Mouse (Mus musculus) neural tube, embryonic 11.5 days (tissue): ENCODE measurements around the gene Gm49776. TPM values are rescaled to one million over a fixed set of nuclear protein-coding genes. Genes with fewer than 3 reads are reported as not detected.
A peak's percentile ranks its signal among the peaks of the same experiment; 100 is the strongest.
"Not testable (repeated sequence)": the region's sequence is repeated elsewhere in the genome, so short reads cannot be mapped to it uniquely, and the experiment has no call there.

Experiments used
- ATAC-seq: fragments of 200-750 bp; cut with Nextera tagmentation; 2 replicates; pipeline ENCODE4 v1.8.0; 2017; ENCODE audit warnings: moderate number of reproducible peaks, mild to moderate bottlenecking, moderate TSS enrichment, moderate library complexity; ENCODE audit not compliant: insufficient read depth, low FRiP score, low TSS enrichment
- DNase-seq: peaks from one replicate; pipeline ENCODE4 v3.0.0-alpha.2; 2015; ENCODE audit warnings: low spot score
- H3K27ac ChIP-seq: fragments of 300-500 bp; sonication (generic); 2 replicates; pipeline ENCODE4 v1.5.1; 2014; ENCODE audit warnings: low read depth, mild to moderate bottlenecking, low read length
- H3K27me3 ChIP-seq: fragments of 300-500 bp; sonication (generic); 2 replicates; pipeline ENCODE4 v1.6.1; 2014; ENCODE audit warnings: mild to moderate bottlenecking, low read length, mixed read lengths; ENCODE audit not compliant: control insufficient read depth, insufficient read depth
- H3K36me3 ChIP-seq: fragments of 300-500 bp; sonication (generic); 2 replicates; pipeline ENCODE4 v1.6.1; 2014; ENCODE audit warnings: mild to moderate bottlenecking, low read length, moderate library complexity, mixed read lengths; ENCODE audit not compliant: control insufficient read depth, insufficient read depth
- H3K4me1 ChIP-seq: fragments of 300-500 bp; sonication (generic); 2 replicates; pipeline ENCODE4 v1.6.1; 2014; ENCODE audit warnings: low read length, mixed read lengths; ENCODE audit not compliant: control insufficient read depth, insufficient read depth
- H3K4me2 ChIP-seq: fragments of 300-500 bp; sonication (generic); 2 replicates; pipeline ENCODE4 v1.6.1; 2014; ENCODE audit warnings: low read depth, mild to moderate bottlenecking, moderate library complexity
- H3K4me3 ChIP-seq: fragments of 300-500 bp; sonication (generic); 2 replicates; pipeline ENCODE4 v1.5.1; 2014; ENCODE audit warnings: low read depth, low read length
- H3K9ac ChIP-seq: fragments of 300-500 bp; sonication (generic); 2 replicates; pipeline ENCODE4 v1.6.1; 2014; ENCODE audit warnings: mild to moderate bottlenecking, low read length
- H3K9me3 ChIP-seq: fragments of 300-500 bp; sonication (generic); 2 replicates; pipeline ENCODE4 v1.6.1; 2016; ENCODE audit warnings: low read length; ENCODE audit not compliant: control insufficient read depth
- WGBS: fragments of 180-500 bp; shearing (Covaris S2); extraction: QIAGEN DNeasy Blood & Tissue Kit; methylation state at CpG from one replicate; pipeline ENCODE4 v1.1.7; 2014; 5-methylcytosine and 5-hydroxymethylcytosine counted together
- microRNA counts: library from miRNA; unstranded; fragments of <30 nt; microRNA quantifications from one replicate; lab custom pipeline; 2015
- microRNA-seq: library from miRNA; unstranded; fragments of <30 nt; microRNA quantifications from one replicate; pipeline ENCODE4, GENCODE M21; 2016
- polyA plus RNA-seq: library from polyadenylated mRNA; unstranded; fragments of >200 nt; fragmentation: Nextera tagmentation; extraction: Ambion mirVana; gene quantifications from 2 replicates; pipeline ENCODE4 v1.2.1, GENCODE M21; 2014

Gm49776 gene
- polyA plus RNA-seq, 1 experiment from 2014 or later = 9.2 TPM

GRCm38 (mm10) chr16:18200062-18200461 lies 58.1 kb downstream of the Gm49776 start:
- DNase-seq (no peak), ATAC-seq (no peak)
- H3K4me3 ChIP-seq = no peak overlapping the region
- no peak overlapping the region for H3K4me2 ChIP-seq
- no peaks in the 10 kb centered on the region for H3K27me3 ChIP-seq
- no peak overlapping the region for H3K27ac ChIP-seq
- H3K4me1 ChIP-seq = peaks cover 28% of the 10 kb centered on the region
- no peaks in the 10 kb centered on the region for H3K36me3 ChIP-seq
- 88% methylated on average over 2 of the region's 2 CpGs for WGBS
- H3K9ac ChIP-seq = no peak overlapping the region
- H3K9me3 ChIP-seq = no peaks in the 10 kb centered on the region

GRCm38 (mm10) chr16:18198365-18199098 lies 59.6 kb downstream of the Gm49776 start:
- 54% methylated on average over 10 of the region's 10 CpGs for WGBS
- Histone ChIP-seq H3K27ac (no peak overlapping the region), H3K4me1 (peaks cover 38% of the 10 kb centered on the region), H3K9ac (no peak overlapping the region), H3K36me3 (no peaks in the 10 kb centered on the region), H3K27me3 (no peaks in the 10 kb centered on the region), H3K9me3 (no peaks in the 10 kb centered on the region), H3K4me2 (no peak overlapping the region), H3K4me3 (no peak overlapping the region)
- DNase-seq (no peak), ATAC-seq (peak; percentile 24; the same call in 1 of the 2 replicates)

GRCm38 (mm10) chr16:18197881-18198280 lies 60.2 kb downstream of the Gm49776 start:
- no peak overlapping the region for H3K9ac ChIP-seq
- H3K36me3 ChIP-seq = no peaks in the 10 kb centered on the region
- ATAC-seq = no peak
- 86% methylated on average over 6 of the region's 6 CpGs for WGBS
- H3K4me3 ChIP-seq = no peak overlapping the region
- no peak overlapping the region for H3K27ac ChIP-seq
- H3K4me1 ChIP-seq = peaks cover 38% of the 10 kb centered on the region
- H3K27me3 ChIP-seq = no peaks in the 10 kb centered on the region
- no peak for DNase-seq
- H3K9me3 ChIP-seq = no peaks in the 10 kb centered on the region
- no peak overlapping the region for H3K4me2 ChIP-seq

- not testable (repeated sequence) for H3K27ac ChIP-seq, DNase-seq, H3K9me3 ChIP-seq, ATAC-seq, H3K9ac ChIP-seq, H3K4me2 ChIP-seq, H3K36me3 ChIP-seq, H3K4me3 ChIP-seq, H3K27me3 ChIP-seq
- WGBS = 50% methylated on average over 3 of the region's 3 CpGs
- peaks cover 38% of the 10 kb centered on the region for H3K4me1 ChIP-seq
These were observed 62.6 kb downstream of the Gm49776 start for GRCm38 (mm10) chr16:18195561-18195960.

MicroRNAs encoded within 50 kb of the gene (microRNA counts, 519-probe panel; counts per million panel counts)
- microRNA mmu-miR-1306 (lab: Ali Mortazavi, UCI) = 171 counts per million, percentile 57 among the panel's probes with 10 or more counts

Small RNA genes within 50 kb of the gene (microRNA-seq; reads per million reads assigned to microRNA genes)
- gene Gm24572 (3.1 reads per million, percentile 6 among the genes with 10 or more reads in this experiment), gene Mir1306 (246 reads per million, percentile 62 among the genes with 10 or more reads in this experiment)

Other genes starting within 250 kb of the Gm49776 start
- gene Dgcr6, start 205.5 kb downstream of the Gm49776 start, polyA plus RNA-seq = 142 and 147 TPM in 2 replicates
- gene Prodh, start 168.1 kb downstream of the Gm49776 start, polyA plus RNA-seq = 8.6 and 10.3 TPM in 2 replicates
- gene Rtn4r, start 130.7 kb downstream of the Gm49776 start, polyA plus RNA-seq = 9.6 and 10.7 TPM in 2 replicates
- not detected in 2 replicates for gene Ccdc188, start 40.4 kb downstream of the Gm49776 start, polyA plus RNA-seq
- gene Zdhhc8, start 23.2 kb downstream of the Gm49776 start, polyA plus RNA-seq = 13.1 and 13.6 TPM in 2 replicates
- gene Trmt2a, start 9.6 kb downstream of the Gm49776 start, polyA plus RNA-seq = 92.9 and 93.9 TPM in 2 replicates
- 953 and 1,053 TPM in 2 replicates for gene Ranbp1, start 9.6 kb downstream of the Gm49776 start, polyA plus RNA-seq
- gene Dgcr8, start 30.9 kb upstream of the Gm49776 start, polyA plus RNA-seq = 34.0 and 40.9 TPM in 2 replicates
- 43.4 and 49.8 TPM in 2 replicates for gene Tango2, start 89.8 kb upstream of the Gm49776 start, polyA plus RNA-seq
- 81.6 and 82.2 TPM in 2 replicates for gene Arvcf, start 89.9 kb upstream of the Gm49776 start, polyA plus RNA-seq
- gene Txnrd2, start 168.1 kb upstream of the Gm49776 start, polyA plus RNA-seq = 20.4 TPM in 2 replicates
- gene Comt, start 168.5 kb upstream of the Gm49776 start, polyA plus RNA-seq = 60.8 and 64.0 TPM in 2 replicates
- gene Gnb1l, start 240.4 kb upstream of the Gm49776 start, polyA plus RNA-seq = 11.5 and 13.3 TPM in 2 replicates
- 1.7 and 2.4 TPM in 2 replicates for gene Rtl10, start 240.6 kb upstream of the Gm49776 start, polyA plus RNA-seq